Mouse (Mus musculus): ENCODE measurements around the gene Tmem181a.
A peak's percentile ranks its signal among the peaks of the same experiment; 100 is the strongest.
"Not testable (repeated sequence)": the region's sequence is repeated elsewhere in the genome, so short reads cannot be mapped to it uniquely, and the experiment has no call there.

The Tmem181a gene

GRCm38 (mm10) chr17:6256400-6257069 lies at the start of gene Tmem181a:
TSS of gene Tmem181a (plus strand) at chr17:6256860.
- not testable (repeated sequence) for DNase-seq

- DNase-seq: no peak
These were observed 44.9 kb upstream of the Tmem181a start for GRCm38 (mm10) chr17:6211721-6212120.

GRCm38 (mm10) chr17:6215640-6216039 lies 41.0 kb upstream of the Tmem181a start:
- no peak for DNase-seq

GRCm38 (mm10) chr17:6216514-6216913 lies 40.1 kb upstream of the Tmem181a start:
- DNase-seq: no peak

- not testable (repeated sequence) for DNase-seq
These were observed 24.0 kb upstream of the Tmem181a start for GRCm38 (mm10) chr17:6232633-6233032.

- not testable (repeated sequence) for DNase-seq
These were observed 5.4 kb upstream of the Tmem181a start for GRCm38 (mm10) chr17:6251298-6251697.

- DNase-seq: not testable (repeated sequence)
These were observed 403 bp downstream of the Tmem181a start for GRCm38 (mm10) chr17:6257070-6257456.

GRCm38 (mm10) chr17:6269876-6270831 lies 13.5 kb downstream of the Tmem181a start:
- peak; percentile 55 for DNase-seq

GRCm38 (mm10) chr17:6270840-6271239 lies 14.2 kb downstream of the Tmem181a start:
- not testable (repeated sequence) for DNase-seq

- DNase-seq: not testable (repeated sequence)
These were observed 15.3 kb downstream of the Tmem181a start for GRCm38 (mm10) chr17:6271970-6272369.

GRCm38 (mm10) chr17:6274693-6275092 lies 18.0 kb downstream of the Tmem181a start:
- DNase-seq: not testable (repeated sequence)

GRCm38 (mm10) chr17:6279205-6279604 lies 22.5 kb downstream of the Tmem181a start:
- DNase-seq: not testable (repeated sequence)

GRCm38 (mm10) chr17:6279772-6280171 lies 23.1 kb downstream of the Tmem181a start:
- not testable (repeated sequence) for DNase-seq

- not testable (repeated sequence) for DNase-seq
These were observed 23.9 kb downstream of the Tmem181a start for GRCm38 (mm10) chr17:6280513-6280912.

- not testable (repeated sequence) for DNase-seq
These were observed 26.5 kb downstream of the Tmem181a start for GRCm38 (mm10) chr17:6283137-6283536.

- DNase-seq: not testable (repeated sequence)
These were observed 29.5 kb downstream of the Tmem181a start for GRCm38 (mm10) chr17:6286169-6286568.

- DNase-seq: not testable (repeated sequence)
These were observed 32.4 kb downstream of the Tmem181a start for GRCm38 (mm10) chr17:6289045-6289444.

- not testable (repeated sequence) for DNase-seq
These were observed 37.2 kb downstream of the Tmem181a start for GRCm38 (mm10) chr17:6293882-6294281.

- not testable (repeated sequence) for DNase-seq
These were observed 40.6 kb downstream of the Tmem181a start for GRCm38 (mm10) chr17:6297060-6297795.

- not testable (repeated sequence) for DNase-seq
These were observed 43.7 kb downstream of the Tmem181a start for GRCm38 (mm10) chr17:6300190-6300863.

- DNase-seq: not testable (repeated sequence)
These were observed 48.2 kb downstream of the Tmem181a start for GRCm38 (mm10) chr17:6304891-6305290.

- DNase-seq: not testable (repeated sequence)
These were observed 49.1 kb downstream of the Tmem181a start for GRCm38 (mm10) chr17:6305656-6306270.
